Mouse (Mus musculus) heart, adult 2 months (tissue): ENCODE measurements at regions not wholly inside any gene's neighbourhood (a gene's known extent, or its start where the extent isn't known, plus 50 kb on each side); places are given as distances from the start of the nearest gene placed in this dataset.

ENCODE experiments used
- CTCF ChIP-seq: fragments of 200-600 bp; IDR thresholded peaks from 2 replicates; pipeline ENCODE4 v1.8.1; 2022; ENCODE audit warnings: antibody characterized with exemption, mild to moderate bottlenecking, moderate library complexity
- POLR2A ChIP-seq: fragments of 200-500 bp; IDR thresholded peaks from 2 replicates; pipeline ENCODE4 v1.6.1; 2011; ENCODE audit warnings: mild to moderate bottlenecking, low read depth, low read length, control low read depth; ENCODE audit not compliant: insufficient read depth

GRCm38 (mm10) chr5:120297190-120297589 is 134.3 kb upstream of the Lhx5 start:
- TF ChIP-seq POLR2A (no peak), CTCF (no peak)
